Mouse (Mus musculus): ENCODE measurements at regions not wholly inside any gene's neighbourhood (a gene's known extent, or its start where the extent isn't known, plus 50 kb on each side); places are given as distances from the start of the nearest gene placed in this dataset.

DNA sequence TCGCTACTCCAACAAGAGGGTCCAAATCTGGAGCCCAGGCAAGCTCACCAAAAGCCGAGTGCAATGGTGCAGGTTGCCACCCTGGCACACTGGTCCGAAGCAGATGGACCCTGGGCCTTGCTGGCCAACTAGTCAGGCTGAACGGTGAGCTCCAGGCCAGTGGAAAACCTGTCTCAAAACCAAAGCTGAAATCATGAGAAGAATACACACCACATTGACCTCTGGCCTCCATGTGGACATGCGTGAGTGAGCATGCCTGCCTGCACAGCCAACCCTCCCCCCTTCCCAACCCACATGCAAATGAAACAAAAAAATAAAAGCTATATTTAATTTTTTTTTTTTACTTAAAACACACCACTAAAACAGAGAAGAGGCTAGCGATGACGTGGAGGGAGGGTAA is 80.8 kb downstream of the Tex35 start:
- H3K4me3 ChIP-seq: no peak overlapping the region
- no peak for ATAC-seq (ENCODE audit: low FRiP score)
- no peaks in the 10 kb centered on the region; the same call in 1 of the 2 replicates for H3K4me1 ChIP-seq (replicated peaks)
- no peak overlapping the region for H3K9ac ChIP-seq
- 76% methylated on average over 7 of the region's 7 CpGs for WGBS
- H3K27ac ChIP-seq: no peak overlapping the region
- H3K36me3 ChIP-seq: no peaks in the 10 kb centered on the region
- H3K27me3 ChIP-seq: no peaks in the 10 kb centered on the region
- H3K9me3 ChIP-seq: no peaks in the 10 kb centered on the region
- H3K4me2 ChIP-seq: no peak overlapping the region

DNA sequence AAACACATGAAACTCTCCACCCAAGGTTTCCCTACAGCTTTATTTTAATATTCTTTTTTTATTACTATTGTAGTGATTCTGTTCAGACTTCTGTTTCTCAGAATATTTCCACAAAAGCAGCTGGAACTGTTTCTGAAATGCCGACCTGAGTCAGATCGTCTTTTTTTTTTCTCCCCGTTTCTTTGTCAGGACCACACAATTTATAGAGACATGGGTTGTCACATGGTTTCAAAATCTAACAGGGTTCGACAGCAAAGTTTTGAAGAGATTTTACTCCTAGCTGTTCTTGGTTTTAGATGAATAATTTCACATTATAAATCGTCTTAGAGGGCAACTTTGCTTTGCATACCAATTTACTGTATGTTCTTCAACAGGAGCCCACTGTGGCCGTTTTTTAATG is 84.0 kb upstream of the Ralgps2 start:
- no peaks in the 10 kb centered on the region; the same call in 1 of the 2 replicates for H3K4me1 ChIP-seq (replicated peaks)
- H3K4me2 ChIP-seq: no peak overlapping the region
- H3K27me3 ChIP-seq: no peaks in the 10 kb centered on the region
- WGBS: 62% methylated on average over 6 of the region's 6 CpGs
- H3K27ac ChIP-seq: no peak overlapping the region
- no peaks in the 10 kb centered on the region for H3K36me3 ChIP-seq
- no peak overlapping the region for H3K4me3 ChIP-seq
- no peak overlapping the region for H3K9ac ChIP-seq
- no peak for ATAC-seq (ENCODE audit: low FRiP score)
- H3K9me3 ChIP-seq: no peaks in the 10 kb centered on the region

DNA sequence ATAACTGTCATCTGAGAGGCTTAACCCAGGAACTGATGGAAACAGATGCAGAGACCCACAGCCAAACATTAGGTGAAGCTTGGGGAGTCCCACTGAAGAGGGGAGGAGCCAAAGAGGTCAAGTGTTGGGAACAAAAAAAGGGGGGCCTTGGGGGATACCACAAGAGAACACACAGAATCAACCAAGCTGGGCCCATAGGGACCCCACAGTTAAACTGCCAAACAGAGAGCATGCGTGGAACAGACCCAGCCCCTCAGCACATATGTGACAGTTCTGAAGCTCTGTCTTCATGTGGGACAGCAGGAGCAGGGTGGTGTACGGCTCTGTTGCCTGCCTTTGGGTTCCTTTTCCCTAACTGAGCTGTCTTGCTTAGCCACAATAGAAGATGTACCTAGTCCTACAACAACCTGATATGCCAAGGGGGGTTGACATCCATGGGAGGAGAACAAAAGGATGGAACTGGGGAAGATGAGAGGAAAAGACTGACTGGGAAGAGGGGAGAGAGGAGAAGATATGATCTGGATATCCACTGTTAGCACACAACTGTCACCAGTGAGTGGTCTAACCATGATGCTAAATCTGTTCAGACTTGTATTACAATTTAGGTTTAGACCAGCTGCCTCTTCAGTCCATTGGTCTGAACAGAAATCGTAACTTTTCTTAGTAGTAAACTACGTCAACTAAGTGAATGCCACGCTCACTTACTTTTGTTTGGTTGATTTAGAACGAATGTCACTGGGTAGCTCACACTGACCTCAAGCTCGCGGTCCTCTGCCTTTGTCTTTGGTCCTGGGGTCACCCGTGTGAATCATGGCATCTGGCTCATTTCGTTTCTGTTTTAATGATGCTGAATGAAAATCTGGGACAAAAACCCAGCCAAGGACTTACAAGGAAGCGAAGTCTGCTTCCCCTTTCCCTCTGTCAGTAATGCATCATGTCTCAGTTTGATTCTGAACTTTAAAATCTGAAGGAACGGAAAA is 83.3 kb upstream of the Ralgps2 start:
- H3K4me1 ChIP-seq (replicated peaks): no peaks in the 10 kb centered on the region; the same call in 1 of the 2 replicates
- no peaks in the 10 kb centered on the region for H3K27me3 ChIP-seq
- ATAC-seq (ENCODE audit: low FRiP score): no peak
- WGBS: 52% methylated on average over 12 of the region's 12 CpGs
- no peak overlapping the region for H3K27ac ChIP-seq
- no peaks in the 10 kb centered on the region for H3K9me3 ChIP-seq
- no peak overlapping the region for H3K4me3 ChIP-seq
- no peak overlapping the region for H3K9ac ChIP-seq
- H3K4me2 ChIP-seq: no peak overlapping the region
- no peaks in the 10 kb centered on the region for H3K36me3 ChIP-seq

DNA sequence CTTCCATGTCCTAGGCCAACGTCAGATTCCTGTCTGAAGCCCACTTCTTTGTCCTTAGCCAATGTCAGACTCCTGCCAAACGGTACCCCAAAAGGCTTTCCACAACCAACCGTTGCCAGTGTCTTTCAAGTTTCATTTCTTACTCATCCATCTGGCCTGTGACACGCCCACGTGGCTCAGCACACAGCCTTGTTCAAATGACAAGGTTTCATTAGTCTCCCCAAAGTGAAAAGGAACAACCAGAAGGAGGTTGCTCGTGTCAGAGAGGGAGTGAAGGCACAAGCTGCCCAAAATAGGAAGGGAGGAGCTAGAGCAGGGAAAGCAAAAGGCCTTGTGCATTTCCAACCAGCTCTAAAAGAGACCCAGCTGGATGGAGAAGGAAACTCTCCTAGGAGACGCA is 80.5 kb upstream of the Ralgps2 start:
- Histone ChIP-seq H3K4me2 (no peak overlapping the region), H3K27me3 (no peaks in the 10 kb centered on the region), H3K27ac (no peak overlapping the region), H3K4me1 (replicated peaks) (no peaks in the 10 kb centered on the region; the same call in 1 of the 2 replicates), H3K9me3 (no peaks in the 10 kb centered on the region), H3K9ac (no peak overlapping the region), H3K4me3 (no peak overlapping the region), H3K36me3 (no peaks in the 10 kb centered on the region)
- 56% methylated on average over 7 of the region's 7 CpGs for WGBS
- ATAC-seq (ENCODE audit: low FRiP score): no peak

DNA sequence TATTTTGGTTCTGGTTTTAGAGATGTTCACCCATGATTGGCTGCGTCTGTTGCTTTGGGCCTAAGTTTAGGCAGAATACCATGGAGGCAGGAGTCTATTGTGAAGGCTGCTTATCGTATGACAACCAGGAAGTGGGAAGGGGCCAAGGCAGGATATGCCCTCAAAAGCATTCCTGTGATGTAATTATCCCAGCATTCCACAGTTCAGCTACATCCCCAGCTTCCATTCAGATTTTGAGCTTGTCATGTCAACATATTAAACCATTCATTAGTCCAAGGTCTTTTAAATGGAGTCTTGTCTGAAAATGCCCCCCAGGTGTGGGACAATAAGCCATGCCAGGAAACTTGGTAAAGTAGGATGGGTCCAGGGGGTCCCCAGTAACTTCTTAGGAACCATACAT is 79.3 kb upstream of the Ralgps2 start:
- WGBS: 93% methylated on average over 2 of the region's 2 CpGs
- Histone ChIP-seq H3K9me3 (no peaks in the 10 kb centered on the region), H3K9ac (no peak overlapping the region), H3K36me3 (no peaks in the 10 kb centered on the region), H3K27me3 (no peaks in the 10 kb centered on the region), H3K4me2 (no peak overlapping the region), H3K4me1 (replicated peaks) (no peaks in the 10 kb centered on the region), H3K4me3 (no peak overlapping the region), H3K27ac (no peak overlapping the region)
- ATAC-seq (ENCODE audit: low FRiP score): no peak

DNA sequence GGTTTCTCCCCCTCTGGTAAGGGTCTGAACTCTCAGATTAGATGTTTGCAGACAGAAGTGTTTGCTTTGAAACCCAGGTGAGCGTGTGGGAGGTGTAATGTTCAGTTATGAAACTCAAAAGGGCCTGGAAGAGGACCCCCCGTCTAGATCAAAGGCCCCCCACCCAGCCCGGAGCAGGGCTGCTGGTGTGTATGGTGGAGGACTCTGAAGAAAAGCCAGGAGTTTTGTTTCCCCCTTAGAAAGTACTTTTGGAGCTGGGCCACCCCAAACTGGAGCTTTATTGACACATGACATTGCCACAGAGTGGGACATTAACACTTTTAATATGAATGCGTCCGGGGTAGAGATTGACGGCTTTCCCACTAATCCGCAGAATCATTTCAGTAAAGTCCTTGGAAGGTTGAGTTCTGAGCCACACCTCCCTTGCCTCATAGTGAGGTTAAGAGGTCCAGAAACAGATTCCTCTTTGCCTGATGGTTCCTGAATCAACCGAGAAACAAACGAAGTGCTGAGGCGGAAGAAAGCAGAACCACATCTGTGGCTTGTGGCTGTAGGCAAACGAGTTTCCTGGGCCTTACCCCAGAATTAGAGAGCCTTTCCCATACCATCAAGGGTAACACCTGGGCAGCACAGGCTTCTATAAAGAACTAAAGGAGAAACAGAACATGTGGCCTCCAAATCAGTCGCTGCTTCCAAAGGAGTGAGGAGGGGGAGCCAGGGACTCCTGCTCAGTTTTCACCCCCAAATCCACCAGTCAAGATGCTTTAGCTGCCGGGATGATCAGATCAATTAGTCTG is 78.0 kb upstream of the Ralgps2 start:
- Histone ChIP-seq H3K4me1 (replicated peaks) (no peaks in the 10 kb centered on the region), H3K27me3 (no peaks in the 10 kb centered on the region), H3K27ac (no peak overlapping the region), H3K9me3 (no peaks in the 10 kb centered on the region), H3K4me2 (no peak overlapping the region), H3K36me3 (no peaks in the 10 kb centered on the region), H3K9ac (no peak overlapping the region), H3K4me3 (no peak overlapping the region)
- ATAC-seq (ENCODE audit: low FRiP score): no peak
- WGBS: 72% methylated on average over 13 of the region's 13 CpGs

DNA sequence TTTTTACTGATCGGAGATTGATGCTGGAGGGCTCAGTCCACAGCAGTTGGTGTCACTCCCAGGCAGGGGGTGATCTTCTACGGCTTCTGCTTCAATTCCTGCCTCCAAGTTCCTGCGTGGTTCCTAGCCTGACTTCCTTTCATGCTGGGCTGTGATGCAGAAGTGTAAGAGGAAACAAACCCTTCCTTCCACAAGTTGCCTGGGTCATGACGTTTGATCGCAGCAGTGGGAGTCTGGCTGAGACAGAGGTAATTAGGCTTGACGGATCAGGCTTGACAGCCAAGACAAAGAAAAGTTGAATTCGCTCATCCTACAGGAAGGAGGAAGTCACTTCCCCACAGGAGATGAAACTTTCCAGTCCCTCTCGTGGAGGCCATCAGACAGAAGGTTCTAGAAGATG is 77.2 kb upstream of the Ralgps2 start:
- 21% methylated on average over 8 of the region's 8 CpGs for WGBS
- Histone ChIP-seq H3K4me1 (replicated peaks) (no peaks in the 10 kb centered on the region), H3K9ac (no peak overlapping the region), H3K27ac (no peak overlapping the region), H3K4me3 (no peak overlapping the region), H3K4me2 (no peak overlapping the region), H3K9me3 (no peaks in the 10 kb centered on the region), H3K36me3 (no peaks in the 10 kb centered on the region), H3K27me3 (no peaks in the 10 kb centered on the region)
- ATAC-seq (ENCODE audit: low FRiP score): no peak

DNA sequence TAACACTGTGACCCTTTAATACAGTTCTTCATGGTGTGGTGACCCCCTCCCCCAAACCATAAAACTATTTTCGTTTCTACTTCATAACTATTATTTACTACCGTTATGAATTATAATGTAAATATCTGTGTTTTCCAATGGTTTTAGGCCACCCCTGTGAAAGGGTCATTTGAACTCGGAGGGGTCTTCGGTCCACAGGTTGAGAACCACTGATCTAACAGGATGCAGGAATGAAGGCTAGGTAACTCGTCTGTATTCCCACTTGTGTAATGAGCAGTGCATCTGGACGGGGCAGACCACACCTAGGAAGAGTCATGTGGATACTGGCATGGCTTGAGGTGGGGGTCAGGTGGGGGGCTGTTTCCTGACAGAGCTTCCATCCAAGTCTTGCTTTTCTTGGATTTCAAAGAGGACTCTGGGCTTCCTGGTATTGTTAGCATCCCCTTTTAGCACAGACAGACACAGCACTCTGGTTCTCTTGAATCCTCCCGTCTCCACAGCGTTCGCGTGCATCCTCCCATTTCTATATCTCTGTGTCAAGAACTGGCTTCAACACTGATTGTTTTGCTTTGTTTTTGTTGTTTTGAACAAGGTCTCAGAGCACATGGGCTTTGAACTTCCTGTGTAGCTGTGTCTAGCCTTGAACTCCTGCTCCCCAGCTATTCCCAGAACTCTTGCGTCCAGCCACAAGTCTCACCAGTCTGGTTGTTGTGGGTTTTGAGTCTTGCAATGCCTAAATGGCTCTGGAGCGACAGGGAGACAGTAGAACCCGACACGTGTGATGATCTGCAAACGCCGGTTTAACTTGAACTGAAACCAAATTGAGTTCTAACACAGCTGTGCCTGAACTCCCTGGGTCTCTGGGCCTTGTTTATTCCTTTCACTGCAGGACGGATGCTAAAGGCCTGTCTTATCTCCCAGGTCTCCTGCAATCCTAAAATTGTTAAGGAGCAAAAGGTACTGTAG is 75.4 kb upstream of the Ralgps2 start:
- H3K9me3 ChIP-seq: no peaks in the 10 kb centered on the region
- H3K27me3 ChIP-seq: no peaks in the 10 kb centered on the region
- H3K27ac ChIP-seq: no peak overlapping the region
- no peaks in the 10 kb centered on the region for H3K4me1 ChIP-seq (replicated peaks)
- no peak overlapping the region for H3K4me3 ChIP-seq
- no peak for ATAC-seq (ENCODE audit: low FRiP score)
- H3K4me2 ChIP-seq: no peak overlapping the region
- no peak overlapping the region for H3K9ac ChIP-seq
- no peaks in the 10 kb centered on the region for H3K36me3 ChIP-seq
- 89% methylated on average over 17 of the region's 17 CpGs for WGBS

DNA sequence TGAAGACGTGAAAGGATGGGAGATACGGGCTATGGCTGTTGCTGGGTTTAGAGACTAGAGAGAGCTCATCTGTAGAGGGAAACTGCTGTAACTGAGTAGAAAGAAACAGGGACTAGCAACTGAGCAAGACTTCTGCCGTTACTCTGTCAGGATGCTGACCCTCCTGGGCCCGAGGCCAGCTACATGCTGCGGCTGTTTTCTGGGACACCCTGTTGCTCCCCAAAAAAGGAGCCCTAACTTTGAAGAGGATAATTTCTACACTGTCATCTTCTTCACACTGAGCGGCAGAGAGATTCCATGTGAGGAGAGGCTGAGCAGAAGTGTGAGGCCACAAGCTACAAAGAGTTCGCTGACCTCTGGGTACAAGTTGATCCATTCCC is 74.2 kb upstream of the Ralgps2 start:
- Histone ChIP-seq H3K4me2 (no peak overlapping the region), H3K36me3 (no peaks in the 10 kb centered on the region), H3K27ac (no peak overlapping the region), H3K4me1 (replicated peaks) (no peaks in the 10 kb centered on the region), H3K9me3 (no peaks in the 10 kb centered on the region), H3K9ac (no peak overlapping the region), H3K27me3 (no peaks in the 10 kb centered on the region), H3K4me3 (no peak overlapping the region)
- no peak for ATAC-seq (ENCODE audit: low FRiP score)
- WGBS: 70% methylated on average over 7 of the region's 7 CpGs

DNA sequence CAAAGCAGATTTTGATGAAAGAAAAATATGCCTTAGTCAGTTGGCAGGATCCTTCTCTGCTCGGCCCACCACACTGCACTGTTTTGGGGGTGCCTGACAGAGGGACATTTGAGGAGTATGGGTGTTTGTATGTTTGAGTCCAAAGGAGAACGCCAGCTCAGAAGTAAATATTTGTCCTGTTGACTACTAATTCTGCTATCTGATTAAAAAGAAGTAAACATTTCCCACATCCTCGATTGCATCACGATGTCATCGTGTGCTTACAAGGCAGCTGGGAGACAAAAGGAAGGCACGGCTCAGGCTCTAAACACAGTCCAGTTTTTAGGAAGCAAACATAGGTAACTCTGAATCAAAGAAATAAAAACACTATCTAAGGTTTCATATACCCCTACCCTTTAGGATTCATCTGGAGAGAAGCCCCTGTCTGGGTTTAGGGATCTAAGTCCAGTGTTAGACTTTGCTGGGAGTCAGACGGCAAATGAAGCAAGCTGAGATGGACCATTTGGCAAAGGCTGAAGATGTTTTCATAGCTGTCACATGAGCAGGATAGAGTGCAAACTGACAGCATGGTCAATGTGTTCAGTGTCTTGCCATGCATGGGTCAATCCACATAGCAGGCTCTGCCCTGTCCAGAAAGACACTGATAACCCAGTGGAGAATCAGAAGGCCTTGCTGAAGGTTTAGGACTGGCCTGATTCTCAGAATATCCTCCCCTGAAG is 73.7 kb upstream of the Ralgps2 start:
- no peaks in the 10 kb centered on the region for H3K4me1 ChIP-seq (replicated peaks)
- 76% methylated on average over 7 of the region's 7 CpGs for WGBS
- no peak overlapping the region for H3K4me2 ChIP-seq
- no peaks in the 10 kb centered on the region for H3K9me3 ChIP-seq
- no peaks in the 10 kb centered on the region for H3K27me3 ChIP-seq
- no peaks in the 10 kb centered on the region for H3K36me3 ChIP-seq
- no peak for ATAC-seq (ENCODE audit: low FRiP score)
- no peak overlapping the region for H3K27ac ChIP-seq
- H3K4me3 ChIP-seq: no peak overlapping the region
- H3K9ac ChIP-seq: no peak overlapping the region

DNA sequence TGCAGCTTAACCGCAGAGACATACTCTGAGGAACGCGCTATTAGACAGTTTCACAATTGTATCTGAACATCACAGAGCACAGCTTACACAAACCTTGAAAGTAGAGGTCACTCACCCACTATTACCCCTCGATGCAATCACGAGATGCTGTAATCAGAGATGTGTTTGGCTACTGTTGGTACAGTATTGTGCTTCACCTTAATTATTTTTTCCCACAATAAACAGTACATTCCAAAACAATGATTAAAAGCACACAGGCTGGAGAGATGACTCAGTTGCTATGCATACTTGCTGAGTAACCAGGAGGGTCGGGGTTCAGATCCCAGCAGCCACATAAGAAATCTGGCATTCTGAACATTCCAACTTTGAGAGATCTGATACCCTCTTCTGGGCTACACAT is 71.8 kb upstream of the Ralgps2 start:
- Histone ChIP-seq H3K36me3 (no peaks in the 10 kb centered on the region), H3K9ac (no peak overlapping the region), H3K27me3 (no peaks in the 10 kb centered on the region), H3K4me2 (no peak overlapping the region), H3K27ac (no peak overlapping the region), H3K9me3 (no peaks in the 10 kb centered on the region), H3K4me3 (no peak overlapping the region), H3K4me1 (replicated peaks) (no peaks in the 10 kb centered on the region)
- WGBS: 92% methylated on average over 6 of the region's 6 CpGs
- ATAC-seq (ENCODE audit: low FRiP score): no peak
